Mouse (Mus musculus) mouse embryonic stem cell (cell line): ENCODE results near the gene Iqsec3.

Source experiments
- in situ Hi-C, 2 experiments: fragments of 300-500 bp; cut with MboI; formaldehyde crosslinking; loops; 1 replicate in 1 of 2; 3 replicates in 1 of 2; pipeline ENCODE4 v1.14.3; 2019 to 2020; ENCODE audit warnings: low sequenced_read_pairs in 2 of 2, low pct_unique_long_range_greater_than_20kb in 1 of 2, mixed read lengths in 1 of 2; ENCODE audit not compliant: unreplicated experiment in 1 of 2

Gene Iqsec3

GRCm38 (mm10) chr6:121462628-121463340, 10.7 kb downstream of the Iqsec3 start:
- in situ Hi-C loops, result no loop called here

GRCm38 (mm10) chr6:121457381-121457780, 16.1 kb downstream of the Iqsec3 start:
- in situ Hi-C loops, result no loop called here

- in situ Hi-C loops, result no loop called here
Observed at GRCm38 (mm10) chr6:121456651-121457050, 16.8 kb downstream of the Iqsec3 start.

- in situ Hi-C loops, result no loop called here
Observed at GRCm38 (mm10) chr6:121454549-121455494, 18.7 kb downstream of the Iqsec3 start.

GRCm38 (mm10) chr6:121453776-121454175, 19.7 kb downstream of the Iqsec3 start:
- in situ Hi-C loops, result no loop called here

GRCm38 (mm10) chr6:121451703-121452102, 21.8 kb downstream of the Iqsec3 start:
- in situ Hi-C loops, result no loop called here

- in situ Hi-C loops, result no loop called here
Observed at GRCm38 (mm10) chr6:121440696-121441220, 32.7 kb downstream of the Iqsec3 start.

- in situ Hi-C loops, result no loop called here
Observed at GRCm38 (mm10) chr6:121424830-121425229, 48.6 kb downstream of the Iqsec3 start.

- in situ Hi-C loops, result no loop called here
Observed at GRCm38 (mm10) chr6:121424403-121424802, 49.1 kb downstream of the Iqsec3 start.

GRCm38 (mm10) chr6:121412558-121413297, 60.8 kb downstream of the Iqsec3 start:
- in situ Hi-C loops, result no loop called here

GRCm38 (mm10) chr6:121407571-121408011, 65.9 kb downstream of the Iqsec3 start:
- in situ Hi-C loops, result no loop called here

GRCm38 (mm10) chr6:121405311-121405710, 68.2 kb downstream of the Iqsec3 start:
- in situ Hi-C loops, result no loop called here

GRCm38 (mm10) chr6:121402661-121403244, 70.7 kb downstream of the Iqsec3 start:
- in situ Hi-C loops, result no loop called here

- in situ Hi-C loops, result no loop called here
Observed at GRCm38 (mm10) chr6:121401826-121402660, 71.4 kb downstream of the Iqsec3 start.

GRCm38 (mm10) chr6:121401140-121401539, 72.3 kb downstream of the Iqsec3 start:
- in situ Hi-C loops, result no loop called here

- in situ Hi-C loops, result no loop called here
Observed at GRCm38 (mm10) chr6:121392610-121393252, 80.7 kb downstream of the Iqsec3 start.

- in situ Hi-C loops, result no loop called here
Observed at GRCm38 (mm10) chr6:121385397-121385796, 88.1 kb downstream of the Iqsec3 start.
